Mouse (Mus musculus): ENCODE measurements around the gene Prkag1.

The Prkag1 gene

GRCm38 (mm10) chr15:98793141-98793698, 38.1 kb downstream of the Prkag1 start:
- DNase-seq (ENCODE audit: low read depth, low spot score) = no peak

GRCm38 (mm10) chr15:98792233-98793020, 38.9 kb downstream of the Prkag1 start:
- no peak for DNase-seq (ENCODE audit: low read depth, low spot score)

GRCm38 (mm10) chr15:98791771-98792170, 39.5 kb downstream of the Prkag1 start:
- DNase-seq (ENCODE audit: low read depth, low spot score) = no peak

- no peak for DNase-seq (ENCODE audit: low read depth, low spot score)
Observed at GRCm38 (mm10) chr15:98791221-98791620, 40.1 kb downstream of the Prkag1 start.

GRCm38 (mm10) chr15:98790761-98791160, 40.6 kb downstream of the Prkag1 start:
- DNase-seq (ENCODE audit: low read depth, low spot score) = no peak

GRCm38 (mm10) chr15:98789661-98790535, 41.4 kb downstream of the Prkag1 start, which contains the start of gene Wnt1:
TSS of gene Wnt1 (plus strand) at chr15:98789857.
- DNase-seq (ENCODE audit: low read depth, low spot score) = no peak

- DNase-seq (ENCODE audit: low read depth, low spot score) = no peak
Observed at GRCm38 (mm10) chr15:98788972-98789660, 42.2 kb downstream of the Prkag1 start.

GRCm38 (mm10) chr15:98787930-98788329, 43.4 kb downstream of the Prkag1 start:
- DNase-seq (ENCODE audit: low read depth, low spot score) = no peak

- DNase-seq (ENCODE audit: low read depth, low spot score) = no peak
Observed at GRCm38 (mm10) chr15:98785744-98786143, 45.6 kb downstream of the Prkag1 start.

- DNase-seq (ENCODE audit: low read depth, low spot score) = no peak
Observed at GRCm38 (mm10) chr15:98781166-98781565, 50.2 kb downstream of the Prkag1 start.

GRCm38 (mm10) chr15:98780573-98780972, 50.7 kb downstream of the Prkag1 start:
- DNase-seq (ENCODE audit: low read depth, low spot score) = no peak

GRCm38 (mm10) chr15:98780075-98780474, 51.2 kb downstream of the Prkag1 start:
- no peak for DNase-seq (ENCODE audit: low read depth, low spot score)

- DNase-seq (ENCODE audit: low read depth, low spot score) = no peak
Observed at GRCm38 (mm10) chr15:98778806-98779205, 52.5 kb downstream of the Prkag1 start.

GRCm38 (mm10) chr15:98778191-98778770, 53.0 kb downstream of the Prkag1 start:
- DNase-seq (ENCODE audit: low read depth, low spot score) = no peak

GRCm38 (mm10) chr15:98777762-98778161, 53.6 kb downstream of the Prkag1 start, which contains the start of gene Wnt10b:
TSS of gene Wnt10b (minus strand) at chr15:98778150.
- DNase-seq (ENCODE audit: low read depth, low spot score) = no peak

- no peak for DNase-seq (ENCODE audit: low read depth, low spot score)
Observed at GRCm38 (mm10) chr15:98777005-98777616, 54.2 kb downstream of the Prkag1 start.

- no peak for DNase-seq (ENCODE audit: low read depth, low spot score)
Observed at GRCm38 (mm10) chr15:98776280-98777004, 54.9 kb downstream of the Prkag1 start.

- DNase-seq (ENCODE audit: low read depth, low spot score) = no peak
Observed at GRCm38 (mm10) chr15:98775533-98775932, 55.8 kb downstream of the Prkag1 start.

GRCm38 (mm10) chr15:98774096-98774495, 57.2 kb downstream of the Prkag1 start:
- DNase-seq (ENCODE audit: low read depth, low spot score) = no peak
